Mouse (Mus musculus) natural killer cell, adult 2 months (primary cell): Measurements from ENCODE around the gene Zfp850.
"Not testable (repeated sequence)": the region's sequence is repeated elsewhere in the genome, so short reads cannot be mapped to it uniquely, and the experiment has no call there.

Experiments
- DNase-seq, 2 experiments: peaks; one replicate each; pipeline ENCODE4 v3.0.0; 2022; ENCODE audit warnings: low spot score in 2 of 2

The Zfp850 gene

GRCm38 (mm10) chr7:28013549-28014444 is at the start of gene Zfp850:
TSS of gene Zfp850 (minus strand) at chr7:28014115.
- DNase-seq: peak; percentile 45 to 56

- no peak for DNase-seq
Measured at GRCm38 (mm10) chr7:28059972-28060371, 46.1 kb upstream of the Zfp850 start.

GRCm38 (mm10) chr7:28053046-28053930 is 39.4 kb upstream of the Zfp850 start:
- no peak for DNase-seq

GRCm38 (mm10) chr7:28050584-28050983 is 36.7 kb upstream of the Zfp850 start:
- DNase-seq: no peak

GRCm38 (mm10) chr7:28049476-28050409 is 35.8 kb upstream of the Zfp850 start, which contains the start of gene Psmc4:
TSS of gene Psmc4 (minus strand) at chr7:28050101.
- peak; percentile 97 to 98 for DNase-seq

- DNase-seq: no peak
Measured at GRCm38 (mm10) chr7:28044524-28044923, 30.6 kb upstream of the Zfp850 start.

- DNase-seq: no peak
Measured at GRCm38 (mm10) chr7:28014445-28014810, 513 bp upstream of the Zfp850 start.

- DNase-seq: no peak
Measured at GRCm38 (mm10) chr7:28010271-28010670, 3.6 kb downstream of the Zfp850 start.

GRCm38 (mm10) chr7:27982197-27982596 is 31.7 kb downstream of the Zfp850 start:
- no peak for DNase-seq

- DNase-seq: peak; percentile 50 to 54
Measured at GRCm38 (mm10) chr7:27978683-27979528, 35.0 kb downstream of the Zfp850 start, which contains the start of gene Zfp780b. TSS of gene Zfp780b (minus strand) at chr7:27979171.

GRCm38 (mm10) chr7:27949451-27949850 is 64.5 kb downstream of the Zfp850 start:
- not testable (repeated sequence) for DNase-seq

- DNase-seq: peak; percentile 27 to 47
Measured at GRCm38 (mm10) chr7:27941869-27942268, 72.0 kb downstream of the Zfp850 start.
